Mouse (Mus musculus) granulocyte monocyte progenitor cell, adult 5-6 weeks (primary cell): ENCODE measurements around the gene Kifc1. TPM values are rescaled to one million over a fixed set of nuclear protein-coding genes. Genes with fewer than 3 reads are reported as not detected.
"Not testable (repeated sequence)": the region's sequence is repeated elsewhere in the genome, so short reads cannot be mapped to it uniquely, and the experiment has no call there.

Experiments used
- ATAC-seq: replicated peaks from 2 replicates; pipeline ENCODE4 v1.8.0; 2016; ENCODE audit warnings: mild to moderate bottlenecking, moderate TSS enrichment, inconsistent platforms; ENCODE audit not compliant: poor library complexity, severe bottlenecking
- total RNA-seq, 2 experiments: library from RNA; stranded (forward) in 1 of 2; stranded (reverse) in 1 of 2; fragments of 200-712, 200-1000 nt in 1 of 2; fragments of >200 nt in 1 of 2; fragmentation: Nextera tagmentation in 1 of 2; gene quantifications; 2 replicates each; pipeline ENCODE4 v1.2.3; 2014 to 2017

Kifc1 gene
- total RNA-seq, 2 experiments from 2014 or later = 13.9 to 31.3 TPM

GRCm38 (mm10) chr17:33903911-33904651, 13.6 kb upstream of the Kifc1 start:
- not testable (repeated sequence) for ATAC-seq

DNA sequence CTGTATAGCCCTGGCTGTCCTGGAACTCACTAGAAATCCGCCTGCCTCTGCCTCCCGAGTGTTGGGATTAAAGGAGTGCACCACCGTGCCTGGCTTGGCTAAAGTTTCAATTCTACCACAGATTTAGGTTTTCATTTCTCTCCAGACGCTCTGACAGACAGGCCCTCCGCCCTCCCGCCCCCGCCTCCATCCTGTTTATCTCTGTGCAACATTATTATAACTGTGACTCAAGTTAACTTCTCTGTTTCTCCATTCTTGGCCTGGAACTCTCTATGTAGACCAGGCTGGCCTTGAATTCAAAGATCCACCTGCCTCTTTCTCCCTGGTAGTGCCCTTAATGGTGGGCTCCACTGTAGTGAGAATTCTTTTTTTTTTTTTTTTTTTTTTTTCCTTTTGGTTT, 12.0 kb upstream of the Kifc1 start:
- ATAC-seq = peak; percentile 55

- ATAC-seq = no peak
Observed at GRCm38 (mm10) chr17:33902079-33902478, 11.6 kb upstream of the Kifc1 start.

GRCm38 (mm10) chr17:33901653-33902052, 11.2 kb upstream of the Kifc1 start:
- no peak for ATAC-seq

DNA sequence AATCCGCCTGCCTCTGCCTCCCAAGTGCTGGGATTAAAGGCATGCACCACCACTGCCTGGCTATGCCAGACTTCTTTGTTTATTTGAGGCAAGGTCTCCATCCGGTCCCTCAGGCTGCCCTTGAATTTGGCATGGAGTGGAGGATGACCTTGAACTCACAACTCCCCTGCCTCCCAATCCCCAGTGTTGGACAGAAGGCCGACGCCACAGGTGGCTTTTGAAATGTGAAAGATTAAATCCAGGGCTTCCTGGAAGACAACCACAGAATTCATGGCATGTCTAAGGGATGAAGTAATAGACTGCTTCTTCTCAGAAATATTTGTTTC, 10.5 kb upstream of the Kifc1 start:
- ATAC-seq = no peak

DNA sequence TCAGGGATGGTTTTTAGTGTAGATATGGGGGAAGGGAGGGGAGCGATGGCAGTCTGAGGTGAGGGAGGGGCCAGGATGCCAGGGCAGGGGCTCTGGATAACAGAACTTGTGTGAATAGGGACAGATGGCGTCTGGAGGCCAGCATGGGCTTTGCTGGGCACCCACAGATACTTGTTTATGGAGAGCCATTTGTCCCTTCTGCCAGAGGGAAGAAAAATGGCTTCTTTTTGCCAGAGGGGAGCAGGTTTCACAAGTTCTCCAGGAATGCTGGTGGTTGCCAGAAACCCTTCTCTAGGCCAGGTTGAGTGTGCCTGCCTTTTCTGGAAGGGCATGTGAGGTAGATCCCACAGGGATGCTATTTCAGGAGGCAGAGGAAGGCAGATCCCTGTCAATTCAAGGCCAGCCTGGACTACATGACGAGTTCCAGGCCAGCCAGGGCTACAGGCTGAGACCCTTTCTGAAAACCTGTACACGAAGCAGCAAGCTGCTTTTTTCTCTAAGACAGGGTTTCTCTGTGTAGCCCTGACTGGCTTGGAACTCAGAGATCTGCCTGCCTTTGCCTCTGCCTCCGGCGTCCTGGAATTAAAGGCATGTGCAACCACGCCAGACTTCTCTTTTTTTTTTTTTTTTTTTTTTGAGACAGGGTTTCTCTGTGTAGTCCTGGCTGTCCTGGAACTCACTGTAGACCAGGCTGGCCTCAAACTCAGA, 10.0 kb upstream of the Kifc1 start:
- ATAC-seq = no peak

DNA sequence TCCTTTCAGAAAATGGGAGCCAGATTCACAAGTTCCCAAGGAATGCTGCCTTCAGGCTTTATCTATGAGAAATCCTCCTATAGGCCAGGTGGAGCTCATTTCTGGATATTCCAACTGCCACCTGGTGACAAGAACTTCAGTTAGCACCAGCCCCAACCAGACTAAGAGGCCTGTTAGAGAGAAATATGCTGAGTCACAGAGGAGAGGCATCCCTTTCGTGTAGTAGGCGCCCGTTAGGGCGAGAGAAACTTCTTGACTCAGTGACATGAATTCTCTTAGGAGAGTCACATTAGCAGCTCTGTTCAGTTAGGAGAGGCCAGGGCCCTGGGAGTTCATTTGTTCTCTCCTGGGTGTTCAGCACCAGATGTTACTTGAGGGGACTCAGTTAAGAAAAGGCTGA, 9.2 kb upstream of the Kifc1 start:
- ATAC-seq = no peak

DNA sequence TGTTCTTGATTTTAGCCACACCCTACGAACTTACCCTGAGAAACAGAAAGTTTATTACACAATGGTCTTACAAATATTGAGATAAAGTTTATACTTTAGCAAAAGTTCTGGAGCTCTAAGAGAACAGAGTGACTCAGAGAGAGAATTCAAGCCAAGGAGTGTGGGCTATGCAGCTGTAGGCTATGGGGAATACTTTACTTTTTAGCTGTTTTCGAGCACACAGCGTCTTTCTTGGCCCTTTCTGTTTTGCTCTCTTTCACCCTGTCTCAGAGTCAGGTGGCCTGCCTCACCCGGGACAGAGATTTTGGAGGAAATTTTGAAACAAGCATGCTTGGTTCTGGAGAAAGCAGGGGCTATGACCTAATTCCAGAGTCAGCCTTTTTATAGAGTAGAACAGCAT, 7.7 kb upstream of the Kifc1 start:
- not testable (repeated sequence) for ATAC-seq

GRCm38 (mm10) chr17:33897114-33897794, 6.8 kb upstream of the Kifc1 start:
- peak; percentile 61 for ATAC-seq

GRCm38 (mm10) chr17:33893011-33893410, 2.5 kb upstream of the Kifc1 start:
- ATAC-seq = not testable (repeated sequence)

DNA sequence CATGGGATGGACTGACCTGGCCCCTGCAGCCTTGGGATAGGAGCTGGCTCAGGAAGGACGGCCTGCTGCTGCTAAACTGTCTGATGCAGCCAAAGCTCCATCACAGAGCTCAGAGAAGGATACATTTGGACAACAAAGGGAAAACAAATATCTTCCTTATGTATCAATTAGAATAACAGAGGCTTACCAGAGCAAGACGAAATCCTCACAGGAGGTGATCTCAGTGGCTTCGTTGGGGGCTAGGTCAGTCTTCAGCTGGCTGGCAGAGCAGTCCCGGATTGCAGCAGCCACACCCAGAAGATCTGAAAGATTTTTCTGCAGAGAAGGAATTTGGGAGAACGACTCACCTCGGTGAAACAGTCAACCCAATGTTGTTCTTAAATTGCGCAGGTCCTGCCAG, 2.0 kb upstream of the Kifc1 start:
- no peak for ATAC-seq

- ATAC-seq = not testable (repeated sequence)
Observed at GRCm38 (mm10) chr17:33891892-33892291, 1.4 kb upstream of the Kifc1 start.

GRCm38 (mm10) chr17:33891357-33891756, 896 bp upstream of the Kifc1 start:
- ATAC-seq = no peak

GRCm38 (mm10) chr17:33889941-33890532, 424 bp downstream of the Kifc1 start:
- not testable (repeated sequence) for ATAC-seq

DNA sequence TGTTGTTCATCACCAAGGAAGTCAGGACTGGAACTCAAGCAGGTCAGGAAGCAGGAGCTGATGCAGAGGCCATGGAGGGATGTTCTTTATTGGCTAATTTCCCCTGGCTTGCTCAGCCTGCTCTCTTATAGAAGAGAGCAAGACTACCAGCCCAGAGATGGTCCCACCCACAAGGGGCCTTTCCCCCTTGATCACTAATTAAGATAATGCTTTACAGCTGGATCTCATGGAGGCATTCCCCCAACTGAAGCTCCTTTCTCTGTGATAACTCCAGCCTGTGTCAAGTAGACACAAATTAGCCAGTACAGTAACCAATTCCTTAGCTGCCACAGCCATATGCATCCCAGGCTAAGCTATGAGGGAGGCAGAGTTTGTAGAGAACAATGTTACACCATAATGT, 2.2 kb downstream of the Kifc1 start:
- ATAC-seq = not testable (repeated sequence)

GRCm38 (mm10) chr17:33887802-33888201, 2.7 kb downstream of the Kifc1 start:
- ATAC-seq = not testable (repeated sequence)

- not testable (repeated sequence) for ATAC-seq
Observed at GRCm38 (mm10) chr17:33884320-33884719, 6.1 kb downstream of the Kifc1 start.

DNA sequence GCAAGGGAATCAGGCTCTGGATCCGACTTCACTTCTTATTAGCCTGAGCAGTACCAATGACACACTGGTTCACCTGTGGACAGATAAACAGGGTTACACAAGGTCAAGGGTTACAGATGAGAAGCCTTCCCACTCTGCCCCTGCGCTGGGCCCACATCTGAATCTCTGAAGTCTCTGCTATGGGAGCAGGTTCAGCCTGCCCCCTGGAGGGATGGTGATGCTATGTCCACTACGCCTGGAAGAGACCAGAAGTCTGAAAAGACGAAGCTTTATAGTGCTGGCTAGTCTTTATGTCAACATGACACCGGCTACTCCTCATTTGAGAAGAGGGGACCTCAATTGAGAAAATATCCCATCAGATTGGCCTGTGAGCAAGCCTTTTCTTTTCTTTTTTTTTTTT, 14.7 kb downstream of the Kifc1 start:
- ATAC-seq = not testable (repeated sequence)

GRCm38 (mm10) chr17:33874411-33874810, 16.1 kb downstream of the Kifc1 start:
- ATAC-seq = no peak

DNA sequence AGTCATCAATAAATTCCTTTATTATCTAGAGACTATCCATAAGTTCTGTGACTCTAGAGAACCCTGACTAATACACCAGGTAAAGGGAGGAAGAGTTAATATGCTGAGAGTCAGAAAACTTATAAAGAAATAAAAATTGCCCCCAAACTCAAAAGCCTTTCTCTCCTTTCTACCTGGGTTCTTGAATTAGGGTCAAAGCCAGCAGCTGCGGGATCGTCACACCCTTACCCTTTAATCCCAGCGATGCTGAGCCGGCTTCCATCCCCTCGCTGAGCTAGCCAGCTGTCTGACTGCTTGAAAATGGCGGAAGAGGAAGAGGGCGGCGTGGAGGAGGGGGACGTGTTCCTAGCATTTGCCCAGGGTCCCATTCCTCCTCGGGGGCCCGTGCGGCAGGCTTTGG, 16.9 kb downstream of the Kifc1 start, which contains the start of gene Gm7029:
Gene Gm7029, plus strand, starts transcription at position 301 of the 400 bp plus-strand sequence.
- not testable (repeated sequence) for ATAC-seq
